Mouse (Mus musculus): Measurements from ENCODE around the gene Ubqln2.

DNA sequence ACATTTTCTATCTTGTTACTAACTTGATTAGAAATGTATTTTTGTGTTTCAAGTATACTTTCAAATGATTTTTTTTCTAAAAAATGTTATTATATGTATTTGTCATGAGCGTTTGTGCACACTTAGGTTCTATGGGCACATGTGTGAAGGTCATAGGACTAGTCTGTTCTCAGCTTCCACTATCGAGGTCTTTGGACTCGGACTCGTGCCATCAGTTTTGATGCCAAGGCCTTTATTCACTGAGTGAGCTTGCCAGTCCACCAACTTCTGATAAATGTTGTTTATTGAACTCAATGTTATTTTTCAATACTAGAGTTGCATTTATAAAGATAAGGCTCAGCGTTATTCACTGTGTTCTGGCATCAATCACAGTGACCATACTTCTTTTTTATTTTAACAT is 17.5 kb downstream of the Ubqln2 start:
- TF ChIP-seq GABPA (IDR thresholded peaks at IDR 0.05; ENCODE audit: insufficient replicate concordance, low read depth, low read length), result no peak
- TF ChIP-seq POLR2A (IDR thresholded peaks at IDR 0.05; ENCODE audit: low read depth, low read length), result no peak
- TF ChIP-seq CTCF (conservative IDR thresholded peaks at IDR 0.05 in 1 of 2, IDR thresholded peaks at IDR 0.05 in 1 of 2; ENCODE audit: low read depth in 2 of 2, low read length in 2 of 2), result no peak
- TF ChIP-seq ELF1 (IDR thresholded peaks at IDR 0.05; ENCODE audit: low read depth, low read length), result no peak
